Mouse (Mus musculus) kidney, adult 2 months (tissue): ENCODE results near the gene Naa38.

Source experiments
- CTCF ChIP-seq: fragments of 200-500 bp; conservative IDR thresholded peaks from 2 replicates; pipeline ENCODE4 v1.5.1; 2011; ENCODE audit warnings: low read depth, mild to moderate bottlenecking, control low read depth, low read length, moderate library complexity, mixed read lengths; ENCODE audit not compliant: insufficient read depth, insufficient read length
- POLR2A ChIP-seq: fragments of 200-500 bp; IDR thresholded peaks from one replicate; pipeline ENCODE4 v1.6.1; 2011; ENCODE audit warnings: low read depth, low read length, control low read depth

DNA sequence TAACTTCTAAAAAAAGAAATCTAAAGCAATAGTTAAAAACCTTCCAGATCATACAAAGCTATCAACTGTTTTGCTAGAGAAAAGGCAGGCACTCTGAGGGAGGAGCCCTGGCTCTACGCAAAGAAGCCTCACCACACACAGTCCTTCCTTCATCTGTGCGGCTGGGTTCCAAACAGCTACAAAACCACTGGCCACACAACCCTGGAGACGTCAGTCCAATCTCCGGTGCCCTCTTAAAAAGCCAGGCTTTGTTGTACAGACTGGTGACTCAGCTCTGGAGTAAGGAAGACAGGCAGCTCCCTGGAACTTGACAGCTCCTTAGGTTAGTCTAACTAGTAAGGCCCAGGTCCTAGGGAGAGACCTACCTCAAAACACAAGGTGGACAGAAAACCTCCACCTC, 19.6 kb upstream of the Naa38 start:
- TF ChIP-seq CTCF (no peak), POLR2A (no peak)
